Mouse (Mus musculus) ES-E14 (cell line): ENCODE results near the gene Ppp2r1b.

Source experiments
- CHD2 ChIP-seq: IDR thresholded peaks from 2 replicates; pipeline ENCODE4 v1.6.1; 2014; ENCODE audit warnings: mild to moderate bottlenecking, low read depth, low read length, inconsistent platforms
- HCFC1 ChIP-seq: IDR thresholded peaks from 2 replicates; pipeline ENCODE4 v1.6.1; 2012; ENCODE audit warnings: low read length, inconsistent platforms, borderline replicate concordance; ENCODE audit not compliant: insufficient read depth
- MAFK ChIP-seq: IDR thresholded peaks from 2 replicates; pipeline ENCODE4 v1.6.1; 2014; ENCODE audit warnings: mild to moderate bottlenecking, low read depth, low read length, inconsistent platforms; ENCODE audit not compliant: insufficient read depth
- ZC3H11A ChIP-seq: IDR thresholded peaks from 2 replicates; pipeline ENCODE4 v1.6.1; 2012; ENCODE audit warnings: low read depth, mild to moderate bottlenecking, inconsistent platforms, low read length, borderline replicate concordance
- ZNF384 ChIP-seq: IDR thresholded peaks from 2 replicates; pipeline ENCODE4 v1.6.1; 2012; ENCODE audit warnings: low read depth, low read length, inconsistent platforms

- no peak for TF ChIP-seq ZC3H11A
- no peak for TF ChIP-seq HCFC1
- TF ChIP-seq ZNF384 = no peak
- TF ChIP-seq MAFK = no peak
- TF ChIP-seq CHD2 = no peak
Measured at GRCm38 (mm10) chr9:50818050-50818449, 27.1 kb upstream of the Ppp2r1b start.
